In genomic region chr16:8668386-8668785, GRCm38 (mm10) we compare ENCODE assay signal across 20 mouse cellular contexts. TPM values are rescaled to one million over a fixed set of nuclear protein-coding genes. Genes with fewer than 3 reads are reported as not detected.
A peak's percentile ranks its signal among the peaks of the same experiment; 100 is the strongest.
DNase-seq lines count a peak whose midpoint lies in the region; ATAC-seq and TF ChIP-seq lines count a peak whose summit lies in the region.
"Had no signal": no experiment of that assay in that cellular context is flagged by ENCODE, and none has a peak within 500 bp of the region (broad histone marks: within the 10 kb centered on the region; RNA-seq: fewer than 3 reads in every experiment).

No protein-coding gene starts in this region.

- no peak for DNase-seq in forebrain, embryonic 10.5 days (ENCODE audit: extremely low spot score, low spot score)
- DNase-seq in hindbrain, embryonic 10.5 days (ENCODE audit: low spot score) = no peak
- DNase-seq in hindbrain, embryonic 11.5 days (ENCODE audit: low spot score) = no peak
- DNase-seq in ovary, postnatal 36 days (ENCODE audit: low spot score) = no peak
- DNase-seq in kidney, postnatal 25 days = no peak
- DNase-seq: cerebellum, adult 18-20 months; forebrain, postnatal 0 days; gastrocnemius, postnatal 14 days; kidney, postnatal 10 days; lung, adult 18-20 months; right cerebral cortex, postnatal 14 days; thymus, adult 2 months had no signal

- H3K9ac ChIP-seq in forebrain, embryonic 13.5 days = 0 out of 2 replicates have a peak overlapping the region, but pooled peaks have one; percentile 9
- no peak overlapping the region for H3K9ac ChIP-seq in hindbrain, embryonic 11.5 days (ENCODE audit: low read depth, low read length)
- peak overlapping the region; percentile 75; the same call in 1 of the 2 replicates for H3K9ac ChIP-seq in midbrain, embryonic 13.5 days (replicated peaks)

- peaks cover 20% of the 10 kb centered on the region for H3K36me3 ChIP-seq in forebrain, embryonic 13.5 days (ENCODE audit: poor library complexity, severe bottlenecking)
- H3K36me3 ChIP-seq in forebrain, embryonic 10.5 days (replicated peaks) = peaks cover 46% of the 10 kb centered on the region
- peaks cover 57% of the 10 kb centered on the region for H3K36me3 ChIP-seq in hindbrain, embryonic 10.5 days
- no peaks in the 10 kb centered on the region for H3K36me3 ChIP-seq in hindbrain, embryonic 11.5 days (ENCODE audit: control insufficient read depth, insufficient read depth, low read length)
- H3K36me3 ChIP-seq in midbrain, embryonic 13.5 days = peaks cover 20% of the 10 kb centered on the region

- peaks cover 7% of the 10 kb centered on the region for H3K27me3 ChIP-seq in forebrain, embryonic 13.5 days
- H3K27me3 ChIP-seq in forebrain, embryonic 10.5 days (ENCODE audit: poor library complexity, severe bottlenecking) = peaks cover 12% of the 10 kb centered on the region
- H3K27me3 ChIP-seq in hindbrain, embryonic 10.5 days (ENCODE audit: insufficient read depth, poor library complexity, severe bottlenecking) = peaks cover 10% of the 10 kb centered on the region
- no peaks in the 10 kb centered on the region; the same call in 1 of the 2 replicates for H3K27me3 ChIP-seq in hindbrain, embryonic 11.5 days (ENCODE audit: control insufficient read depth, insufficient read depth, low read length)
- H3K27me3 ChIP-seq in midbrain, embryonic 13.5 days = peaks cover 8% of the 10 kb centered on the region

- no peak for TF ChIP-seq CTCF in bone marrow, adult 2 months (IDR thresholded peaks at IDR 0.05; ENCODE audit: control insufficient read depth, insufficient read depth, low read length)

- TF ChIP-seq POLR2A in bone marrow, adult 2 months (IDR thresholded peaks at IDR 0.05; ENCODE audit: borderline replicate concordance, control insufficient read depth, low read depth, low read length) = no peak

- 67% methylated on average over 2 of the region's 2 CpGs for WGBS in forebrain, embryonic 13.5 days
- 88% methylated on average over 2 of the region's 2 CpGs for WGBS in forebrain, embryonic 10.5 days
- 86% methylated on average over 2 of the region's 2 CpGs for WGBS in hindbrain, embryonic 10.5 days
- 79% methylated on average over 2 of the region's 2 CpGs for WGBS in hindbrain, embryonic 11.5 days
- 92% methylated on average over 2 of the region's 2 CpGs for WGBS in bone marrow, adult 2 months
- WGBS in midbrain, embryonic 13.5 days = 64% methylated on average over 2 of the region's 2 CpGs

- H3K9me3 ChIP-seq in forebrain, embryonic 13.5 days (replicated peaks) = no peaks in the 10 kb centered on the region
- no peaks in the 10 kb centered on the region for H3K9me3 ChIP-seq in forebrain, embryonic 10.5 days
- H3K9me3 ChIP-seq in hindbrain, embryonic 10.5 days = no peaks in the 10 kb centered on the region
- no peaks in the 10 kb centered on the region for H3K9me3 ChIP-seq in hindbrain, embryonic 11.5 days (ENCODE audit: control insufficient read depth, low read length)
- H3K9me3 ChIP-seq in midbrain, embryonic 13.5 days = no peaks in the 10 kb centered on the region
- H3K9me3 ChIP-seq: megakaryocyte, embryonic 14.5 days had no signal

- no peak overlapping the region for H3K4me3 ChIP-seq in forebrain, embryonic 13.5 days
- H3K4me3 ChIP-seq in forebrain, embryonic 10.5 days = no peak overlapping the region
- H3K4me3 ChIP-seq in hindbrain, embryonic 10.5 days = 0 out of 2 replicates have a peak overlapping the region, but pooled peaks have one; percentile 78
- no peak overlapping the region for H3K4me3 ChIP-seq in hindbrain, embryonic 11.5 days (ENCODE audit: low read depth, low read length)
- H3K4me3 ChIP-seq in bone marrow, adult 2 months (replicated peaks; ENCODE audit: control insufficient read depth, low read depth, low read length) = no peak overlapping the region
- peak overlapping the region; percentile 90; the same call in 1 of the 2 replicates for H3K4me3 ChIP-seq in midbrain, embryonic 13.5 days (replicated peaks)
- H3K4me3 ChIP-seq: megakaryocyte, embryonic 14.5 days had no signal

- no peak overlapping the region for H3K27ac ChIP-seq in forebrain, embryonic 13.5 days
- no peak overlapping the region for H3K27ac ChIP-seq in forebrain, embryonic 10.5 days
- H3K27ac ChIP-seq in hindbrain, embryonic 10.5 days = peak overlapping the region; percentile 93; the same call in 1 of the 2 replicates
- no peak overlapping the region for H3K27ac ChIP-seq in hindbrain, embryonic 11.5 days (ENCODE audit: low read depth, low read length)
- 0 out of 2 replicates have a peak overlapping the region, but pooled peaks have one; percentile 30 for H3K27ac ChIP-seq in bone marrow, adult 2 months (ENCODE audit: control insufficient read depth, insufficient read depth, low read depth, low read length, poor library complexity)
- no peak overlapping the region for H3K27ac ChIP-seq in midbrain, embryonic 13.5 days

- peaks cover 49% of the 10 kb centered on the region for H3K4me1 ChIP-seq in forebrain, embryonic 13.5 days
- H3K4me1 ChIP-seq in forebrain, embryonic 10.5 days = peaks cover 65% of the 10 kb centered on the region
- peaks cover 73% of the 10 kb centered on the region for H3K4me1 ChIP-seq in hindbrain, embryonic 10.5 days (replicated peaks)
- H3K4me1 ChIP-seq in hindbrain, embryonic 11.5 days (replicated peaks; ENCODE audit: control insufficient read depth, insufficient read depth, low read length) = peaks cover 11% of the 10 kb centered on the region; the same call in 1 of the 2 replicates
- peaks cover 7% of the 10 kb centered on the region; the same call in 1 of the 2 replicates for H3K4me1 ChIP-seq in bone marrow, adult 2 months (ENCODE audit: control insufficient read depth, insufficient read depth, low read length)
- peaks cover 75% of the 10 kb centered on the region for H3K4me1 ChIP-seq in midbrain, embryonic 13.5 days (replicated peaks)

- no peak for ATAC-seq in forebrain, embryonic 13.5 days
- no peak for ATAC-seq in hindbrain, embryonic 11.5 days (ENCODE audit: low FRiP score)
- no peak for ATAC-seq in midbrain, embryonic 13.5 days
- ATAC-seq: forebrain, postnatal 0 days; intestine, embryonic 16.5 days had no signal

- H3K4me2 ChIP-seq in forebrain, embryonic 13.5 days = peak overlapping the region; percentile 73
- H3K4me2 ChIP-seq in hindbrain, embryonic 11.5 days (replicated peaks; ENCODE audit: low read depth, low read length) = no peak overlapping the region; the same call in 1 of the 2 replicates
- H3K4me2 ChIP-seq in midbrain, embryonic 13.5 days (replicated peaks) = peak overlapping the region; percentile 91

RNA-seq across cellular contexts. Expression of gene Carhsp1, which starts 3.6 kb away (rescaled TPM):
- polyA plus RNA-seq in forebrain, embryonic 13.5 days (2015; fragmentation: Nextera tagmentation; extraction: Ambion mirVana) = 190 and 211 TPM in 2 replicates
- 137 and 143 TPM in 2 replicates for polyA plus RNA-seq in forebrain, embryonic 10.5 days (2016; fragmentation: Nextera tagmentation; extraction: Ambion mirVana)
- polyA plus RNA-seq in hindbrain, embryonic 10.5 days (2016; fragmentation: Nextera tagmentation; extraction: Ambion mirVana) = 187 and 235 TPM in 2 replicates
- 78.1 and 79.4 TPM in 2 replicates for polyA plus RNA-seq in hindbrain, embryonic 11.5 days (2014; fragmentation: Nextera tagmentation; extraction: Ambion mirVana)
- polyA plus RNA-seq in bone marrow, adult 2 months (2011; ENCODE audit: insufficient read depth, insufficient read length, low replicate concordance, missing spikeins) = 66.5 and 76.5 TPM in 2 replicates
- polyA plus RNA-seq in midbrain, embryonic 13.5 days (2015; fragmentation: Nextera tagmentation; extraction: Ambion mirVana) = 253 and 274 TPM in 2 replicates

RNA-seq across cellular contexts. Expression of gene Gm5767, which starts 12.2 kb away (rescaled TPM):
- polyA plus RNA-seq in forebrain, embryonic 13.5 days (2015; fragmentation: Nextera tagmentation; extraction: Ambion mirVana) = not detected in 2 replicates
- polyA plus RNA-seq in forebrain, embryonic 10.5 days (2016; fragmentation: Nextera tagmentation; extraction: Ambion mirVana) = 0.26 TPM in 1 of 2 replicates, not detected in the other
- not detected in 2 replicates for polyA plus RNA-seq in hindbrain, embryonic 10.5 days (2016; fragmentation: Nextera tagmentation; extraction: Ambion mirVana)
- polyA plus RNA-seq in hindbrain, embryonic 11.5 days (2014; fragmentation: Nextera tagmentation; extraction: Ambion mirVana) = not detected in 2 replicates
- not detected in 2 replicates for polyA plus RNA-seq in bone marrow, adult 2 months (2011; ENCODE audit: insufficient read depth, insufficient read length, low replicate concordance, missing spikeins)
- polyA plus RNA-seq in midbrain, embryonic 13.5 days (2015; fragmentation: Nextera tagmentation; extraction: Ambion mirVana) = not detected in 2 replicates
- polyA plus RNA-seq: brain, embryonic 14.5 days; cortical plate, adult 2 months; embryonic facial prominence, embryonic 14.5 days; forebrain, postnatal 0 days; intestine, embryonic 16.5 days had no signal

RNA-seq across cellular contexts. Expression of gene Tmem186, which starts 30.9 kb away (rescaled TPM):
- polyA plus RNA-seq in forebrain, embryonic 13.5 days (2015; fragmentation: Nextera tagmentation; extraction: Ambion mirVana) = 22.9 and 26.9 TPM in 2 replicates
- 27.1 and 27.5 TPM in 2 replicates for polyA plus RNA-seq in forebrain, embryonic 10.5 days (2016; fragmentation: Nextera tagmentation; extraction: Ambion mirVana)
- polyA plus RNA-seq in hindbrain, embryonic 10.5 days (2016; fragmentation: Nextera tagmentation; extraction: Ambion mirVana) = 22.8 and 23.8 TPM in 2 replicates
- polyA plus RNA-seq in hindbrain, embryonic 11.5 days (2014; fragmentation: Nextera tagmentation; extraction: Ambion mirVana) = 15.8 and 20.2 TPM in 2 replicates
- polyA plus RNA-seq in bone marrow, adult 2 months (2011; ENCODE audit: insufficient read depth, insufficient read length, low replicate concordance, missing spikeins) = 8.0 TPM in 2 replicates
- polyA plus RNA-seq in midbrain, embryonic 13.5 days (2015; fragmentation: Nextera tagmentation; extraction: Ambion mirVana) = 25.1 and 26.2 TPM in 2 replicates

RNA-seq across cellular contexts. Expression of gene Pmm2, which starts 30.9 kb away (rescaled TPM):
- 50.8 and 55.3 TPM in 2 replicates for polyA plus RNA-seq in forebrain, embryonic 13.5 days (2015; fragmentation: Nextera tagmentation; extraction: Ambion mirVana)
- polyA plus RNA-seq in forebrain, embryonic 10.5 days (2016; fragmentation: Nextera tagmentation; extraction: Ambion mirVana) = 49.8 and 54.4 TPM in 2 replicates
- polyA plus RNA-seq in hindbrain, embryonic 10.5 days (2016; fragmentation: Nextera tagmentation; extraction: Ambion mirVana) = 45.3 and 48.9 TPM in 2 replicates
- 40.3 and 43.3 TPM in 2 replicates for polyA plus RNA-seq in hindbrain, embryonic 11.5 days (2014; fragmentation: Nextera tagmentation; extraction: Ambion mirVana)
- 23.4 and 41.4 TPM in 2 replicates for polyA plus RNA-seq in bone marrow, adult 2 months (2011; ENCODE audit: insufficient read depth, insufficient read length, low replicate concordance, missing spikeins)
- polyA plus RNA-seq in midbrain, embryonic 13.5 days (2015; fragmentation: Nextera tagmentation; extraction: Ambion mirVana) = 54.0 and 55.0 TPM in 2 replicates

Comparison
In these comparisons a context has a peak if more than half of its experiments do, and no peak if none do; other contexts are left out.
1. H3K27ac ChIP-seq: peak in hindbrain, embryonic 10.5 days (single experiment) and bone marrow, adult 2 months (single experiment); none in forebrain, embryonic 13.5 days (single experiment), forebrain, embryonic 10.5 days (single experiment), hindbrain, embryonic 11.5 days (single experiment) and midbrain, embryonic 13.5 days (single experiment).
2. H3K4me3 ChIP-seq: peak in hindbrain, embryonic 10.5 days (single experiment) and midbrain, embryonic 13.5 days (single experiment); none in forebrain, embryonic 13.5 days (single experiment), forebrain, embryonic 10.5 days (single experiment), hindbrain, embryonic 11.5 days (single experiment) and bone marrow, adult 2 months (single experiment).